In genomic region chr19:26603906-26604754, GRCm38 (mm10) we compare ENCODE assay signal across 8 mouse cellular contexts. TPM values are rescaled to one million over a fixed set of nuclear protein-coding genes. Genes with fewer than 3 reads are reported as not detected.
A peak's percentile ranks its signal among the peaks of the same experiment; 100 is the strongest.
DNase-seq lines count a peak whose midpoint lies in the region; ATAC-seq and TF ChIP-seq lines count a peak whose summit lies in the region.

No protein-coding gene starts in this region.

- WGBS in embryonic facial prominence, embryonic 15.5 days = 1% methylated on average over 36 of the region's 36 CpGs
- 3% methylated on average over 35 of the region's 36 CpGs for WGBS in midbrain, embryonic 12.5 days

- peak overlapping the region; percentile 93 for H3K4me2 ChIP-seq in embryonic facial prominence, embryonic 15.5 days (replicated peaks)
- H3K4me2 ChIP-seq in midbrain, embryonic 12.5 days (replicated peaks) = peak overlapping the region; percentile 99

- H3K27me3 ChIP-seq in C2C12 (ENCODE audit: control insufficient read depth, insufficient read depth, insufficient read length) = peaks cover 29% of the 10 kb centered on the region
- H3K27me3 ChIP-seq in embryonic facial prominence, embryonic 15.5 days = no peaks in the 10 kb centered on the region; the same call in 1 of the 2 replicates
- H3K27me3 ChIP-seq in midbrain, embryonic 12.5 days = peaks cover 46% of the 10 kb centered on the region

- DNase-seq in gastrocnemius, adult 18-20 months (ENCODE audit: low spot score) = peak; percentile 24
- no peak for DNase-seq in gastrocnemius, adult 8-10 months (ENCODE audit: low spot score in 2 of 2)
- peak; percentile 87 for DNase-seq in kidney, adult 9 months
- no peak for DNase-seq in left cerebral cortex, adult 11 months (ENCODE audit: low spot score)
- no peak for DNase-seq in gastrocnemius, postnatal 10 days

- H3K27ac ChIP-seq in embryonic facial prominence, embryonic 15.5 days (replicated peaks) = peak overlapping the region; percentile 100
- peak overlapping the region; percentile 75 for H3K27ac ChIP-seq in midbrain, embryonic 12.5 days (replicated peaks)

- TF ChIP-seq CTCF in C2C12 (IDR thresholded peaks at IDR 0.05; ENCODE audit: control insufficient read depth, insufficient read depth, insufficient read length) = no peak

- peak; percentile 71 for ATAC-seq in embryonic facial prominence, embryonic 15.5 days (ENCODE audit: insufficient number of reproducible peaks, low FRiP score, low TSS enrichment, low read depth)
- ATAC-seq in midbrain, embryonic 12.5 days (ENCODE audit: low FRiP score, low read depth) = peak; percentile 59; the same call in 1 of the 2 replicates

- no peaks in the 10 kb centered on the region for H3K36me3 ChIP-seq in C2C12 (ENCODE audit: control insufficient read depth, insufficient read depth)
- no peaks in the 10 kb centered on the region for H3K36me3 ChIP-seq in embryonic facial prominence, embryonic 15.5 days
- no peaks in the 10 kb centered on the region for H3K36me3 ChIP-seq in midbrain, embryonic 12.5 days

- H3K9ac ChIP-seq in embryonic facial prominence, embryonic 15.5 days = peak overlapping the region; percentile 63
- peak overlapping the region; percentile 59 for H3K9ac ChIP-seq in midbrain, embryonic 12.5 days (replicated peaks)

- H3K4me1 ChIP-seq in embryonic facial prominence, embryonic 15.5 days = peaks cover 15% of the 10 kb centered on the region
- H3K4me1 ChIP-seq in midbrain, embryonic 12.5 days = peaks cover 22% of the 10 kb centered on the region

- peak overlapping the region; percentile 31 for H3K4me3 ChIP-seq in C2C12 (ENCODE audit: insufficient read depth, poor library complexity, severe bottlenecking)
- peak overlapping the region; percentile 79 for H3K4me3 ChIP-seq in embryonic facial prominence, embryonic 15.5 days (replicated peaks)
- peak overlapping the region; percentile 63 for H3K4me3 ChIP-seq in midbrain, embryonic 12.5 days

- H3K9me3 ChIP-seq in embryonic facial prominence, embryonic 15.5 days (replicated peaks) = no peaks in the 10 kb centered on the region
- H3K9me3 ChIP-seq in midbrain, embryonic 12.5 days = no peaks in the 10 kb centered on the region

- peak overlapping the region; percentile 36 for H3ac ChIP-seq in C2C12 (ENCODE audit: control insufficient read depth, insufficient read length, low read depth)

- no peaks in the 10 kb centered on the region for H3K79me2 ChIP-seq in C2C12 (ENCODE audit: control insufficient read depth, insufficient read depth)

- H3K79me3 ChIP-seq in C2C12 (ENCODE audit: low read depth) = no peaks in the 10 kb centered on the region

TF ChIP-seq in C2C12, 6 proteins besides CTCF, POLR2A, EP300 and RAD21:
- TF ChIP-seq USF1 (IDR thresholded peaks at IDR 0.05; ENCODE audit: low read depth) (no peak), CEBPB (IDR thresholded peaks at IDR 0.05; ENCODE audit: low read depth) (no peak), MAX (IDR thresholded peaks at IDR 0.05) (no peak), MYOG (IDR thresholded peaks at IDR 0.05; ENCODE audit: control insufficient read depth, extremely low read depth, insufficient read length) (no peak)
TF ChIP-seq in C2C12: peak in this region for 0.

RNA-seq across cellular contexts. Expression of gene Smarca2, which starts 0.7 kb away (rescaled TPM):
- total RNA-seq in gastrocnemius, adult 18-20 months (2021) = 10 to 100 TPM; 56.2 to 71.8 TPM
- 10 to 100 TPM; 46.8 to 65.7 (median 58.7) TPM for total RNA-seq in gastrocnemius, adult 8-10 months (2022)
- polyA plus RNA-seq in C2C12 (2012; fragmentation: generic; extraction: Trizol) = 2.1 TPM
- polyA plus RNA-seq in embryonic facial prominence, embryonic 15.5 days (2015; fragmentation: Nextera tagmentation; extraction: Ambion mirVana) = 75.4 and 81.9 TPM in 2 replicates
- 52.7 and 54.7 TPM in 2 replicates for polyA plus RNA-seq in midbrain, embryonic 12.5 days (2016; fragmentation: Nextera tagmentation; extraction: Ambion mirVana)
- total RNA-seq in gastrocnemius, postnatal 10 days (2021) = 10 to 100 TPM; 47.1 to 50.7 TPM

Comparison
In these comparisons a context has a peak if more than half of its experiments do, and no peak if none do; other contexts are left out.
1. DNase-seq: peak in gastrocnemius, adult 18-20 months (single experiment) and kidney, adult 9 months (single experiment); none in gastrocnemius, adult 8-10 months (0 of 2), left cerebral cortex, adult 11 months (single experiment) and gastrocnemius, postnatal 10 days (single experiment).
2. Peak in every context shown above with its lines, with median percentiles within 50 percentile points of each other: H3K4me3 ChIP-seq.